Mouse (Mus musculus) small intestine, adult 2 months (tissue): ENCODE measurements around the gene Tdrd1. TPM values are rescaled to one million over a fixed set of nuclear protein-coding genes. Genes with fewer than 3 reads are reported as not detected.

Source experiments
- H3K27ac ChIP-seq: fragments of 200-500 bp; 2 replicates; pipeline ENCODE4 v1.5.1; 2012; ENCODE audit warnings: low read depth, low read length, control low read depth, inconsistent platforms; ENCODE audit not compliant: insufficient read depth
- H3K27me3 ChIP-seq: fragments of 200-500 bp; 2 replicates; pipeline ENCODE4 v1.6.1; 2012; ENCODE audit warnings: mild to moderate bottlenecking, moderate library complexity, low read length, inconsistent platforms; ENCODE audit not compliant: control insufficient read depth, insufficient read depth
- H3K36me3 ChIP-seq: fragments of 200-500 bp; 2 replicates; pipeline ENCODE4 v1.6.1; 2012; ENCODE audit warnings: mild to moderate bottlenecking, low read length, control low read depth, inconsistent platforms; ENCODE audit not compliant: control insufficient read depth, insufficient read depth
- H3K4me1 ChIP-seq: fragments of 200-500 bp; 2 replicates; pipeline ENCODE4 v1.6.1; 2012; ENCODE audit warnings: low read length, inconsistent platforms, mixed read lengths; ENCODE audit not compliant: control insufficient read depth, insufficient read depth, insufficient read length
- H3K4me3 ChIP-seq: fragments of 200-500 bp; 2 replicates; pipeline ENCODE4 v1.5.1; 2012; ENCODE audit warnings: low read depth, mild to moderate bottlenecking, control low read depth, inconsistent platforms, low read length, moderate library complexity
- CTCF ChIP-seq: fragments of 200-500 bp; IDR thresholded peaks from 2 replicates; pipeline ENCODE4 v1.5.1; 2012; ENCODE audit warnings: low read depth, mild to moderate bottlenecking, control low read depth, inconsistent platforms, low read length, moderate library complexity, mixed read lengths; ENCODE audit not compliant: insufficient replicate concordance, insufficient read length; ENCODE audit errors: extremely low read depth
- POLR2A ChIP-seq: fragments of 200-500 bp; IDR thresholded peaks from 2 replicates; pipeline ENCODE4 v1.6.1; 2012; ENCODE audit warnings: low read depth, mild to moderate bottlenecking, control low read depth, inconsistent platforms, low read length, moderate library complexity
- WGBS: fragments of 180-500 bp; shearing (Covaris S2); methylation state at CpG from one replicate; pipeline ENCODE4 v1.1.7; 2018; 5-methylcytosine and 5-hydroxymethylcytosine counted together
- polyA plus RNA-seq: library from polyadenylated mRNA; depleted of rRNA; stranded (reverse); fragments of >200 nt; gene quantifications from 2 replicates; pipeline ENCODE4 v1.2.3, GENCODE M21; 2012

Gene Tdrd1
- polyA plus RNA-seq, 1 experiment, result 0.10 TPM

GRCm38 (mm10) chr19:56867701-56868100 lies 41.7 kb downstream of the Tdrd1 start:
- no peaks in the 10 kb centered on the region for H3K36me3 ChIP-seq
- H3K4me3 ChIP-seq, result no peak overlapping the region
- no peak overlapping the region for H3K27ac ChIP-seq
- 28% methylated on average over 4 of the region's 4 CpGs for WGBS
- peaks cover 10% of the 10 kb centered on the region for H3K4me1 ChIP-seq
- no peaks in the 10 kb centered on the region for H3K27me3 ChIP-seq
- TF ChIP-seq POLR2A (no peak), CTCF (no peak)

- H3K4me3 ChIP-seq, result peak within 1 kb of the TSS; percentile 54
- 1% methylated on average over 71 of the region's 71 CpGs for WGBS
- no peaks in the 10 kb centered on the region; the same call in 1 of the 2 replicates for H3K4me1 ChIP-seq
- no peak within 1 kb of the TSS for H3K27ac ChIP-seq
- TF ChIP-seq CTCF (no peak), POLR2A (no peak)
- H3K36me3 ChIP-seq, result no peaks in the 10 kb centered on the region
- H3K27me3 ChIP-seq, result peaks cover 10% of the 10 kb centered on the region; the same call in 1 of the 2 replicates
Observed at GRCm38 (mm10) chr19:56873816-56874600, 48.0 kb downstream of the Tdrd1 start, which contains the start of gene Vwa2. Gene Vwa2 (plus strand): TSS chr19:56874249.

- no peak overlapping the region for H3K27ac ChIP-seq
- WGBS, result 6% methylated on average over 30 of the region's 30 CpGs
- H3K36me3 ChIP-seq, result no peaks in the 10 kb centered on the region
- no peak for TF ChIP-seq POLR2A
- no peak for TF ChIP-seq CTCF
- peak overlapping the region; percentile 54 for H3K4me3 ChIP-seq
- H3K4me1 ChIP-seq, result no peaks in the 10 kb centered on the region; the same call in 1 of the 2 replicates
- H3K27me3 ChIP-seq, result peaks cover 10% of the 10 kb centered on the region; the same call in 1 of the 2 replicates
Observed at GRCm38 (mm10) chr19:56874601-56875315, 48.7 kb downstream of the Tdrd1 start.

GRCm38 (mm10) chr19:56877364-56877763 lies 51.4 kb downstream of the Tdrd1 start:
- 77% methylated on average over 6 of the region's 6 CpGs for WGBS
- no peak overlapping the region for H3K27ac ChIP-seq
- H3K4me3 ChIP-seq, result no peak overlapping the region
- H3K4me1 ChIP-seq, result no peaks in the 10 kb centered on the region; the same call in 1 of the 2 replicates
- TF ChIP-seq POLR2A, result no peak
- TF ChIP-seq CTCF, result no peak
- no peaks in the 10 kb centered on the region for H3K36me3 ChIP-seq
- peaks cover 10% of the 10 kb centered on the region; the same call in 1 of the 2 replicates for H3K27me3 ChIP-seq

GRCm38 (mm10) chr19:56887879-56888278 lies 61.9 kb downstream of the Tdrd1 start:
- Histone ChIP-seq H3K27ac (no peak overlapping the region), H3K4me1 (no peaks in the 10 kb centered on the region), H3K36me3 (no peaks in the 10 kb centered on the region), H3K27me3 (no peaks in the 10 kb centered on the region), H3K4me3 (no peak overlapping the region)
- WGBS, result 86% methylated on average over 10 of the region's 10 CpGs
- TF ChIP-seq CTCF (no peak), POLR2A (no peak)

- TF ChIP-seq CTCF (no peak), POLR2A (no peak)
- H3K4me3 ChIP-seq, result no peak overlapping the region
- H3K4me1 ChIP-seq, result no peaks in the 10 kb centered on the region
- H3K36me3 ChIP-seq, result no peaks in the 10 kb centered on the region
- H3K27ac ChIP-seq, result no peak overlapping the region
- 85% methylated on average over 5 of the region's 5 CpGs for WGBS
- H3K27me3 ChIP-seq, result no peaks in the 10 kb centered on the region
Observed at GRCm38 (mm10) chr19:56888654-56889053, 62.6 kb downstream of the Tdrd1 start.

- no peak for TF ChIP-seq POLR2A
- no peak for TF ChIP-seq CTCF
- WGBS, result 83% methylated on average over 2 of the region's 2 CpGs
- no peaks in the 10 kb centered on the region for H3K4me1 ChIP-seq
Observed at GRCm38 (mm10) chr19:56891438-56891837, 65.4 kb downstream of the Tdrd1 start.

More at GRCm38 (mm10) chr19:56891438-56891837, 65.4 kb downstream of the Tdrd1 start:
- H3K27me3 ChIP-seq, result no peaks in the 10 kb centered on the region
- no peaks in the 10 kb centered on the region for H3K36me3 ChIP-seq
- H3K4me3 ChIP-seq, result no peak overlapping the region
- no peak overlapping the region for H3K27ac ChIP-seq
